Mouse (Mus musculus) ovary, postnatal 14 days (tissue): ENCODE measurements around the gene Acsbg1.

ENCODE experiments used
- DNase-seq: peaks from one replicate; pipeline ENCODE4 v3.0.0; 2022; ENCODE audit warnings: low spot score

Acsbg1 gene

DNA sequence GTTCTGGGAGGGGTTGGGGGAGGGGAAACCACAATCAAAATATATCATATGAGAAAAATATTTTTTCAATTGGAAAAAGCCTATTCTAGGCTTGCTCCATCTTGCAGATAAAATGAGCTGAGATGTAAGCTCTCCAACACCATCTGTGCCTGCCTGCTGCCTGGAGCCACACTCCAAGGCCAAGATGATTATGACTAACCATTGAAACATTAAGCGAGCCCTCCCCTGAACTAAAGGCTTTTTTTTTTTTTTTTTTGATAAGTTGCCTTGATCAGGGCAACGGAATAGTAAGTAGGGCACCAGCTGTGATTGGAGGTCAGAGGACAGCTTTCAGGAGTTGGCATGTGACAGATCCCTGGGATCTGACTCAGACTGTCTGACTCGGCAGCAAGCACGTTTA lies 6.8 kb upstream of the Acsbg1 start:
- DNase-seq: no peak

DNA sequence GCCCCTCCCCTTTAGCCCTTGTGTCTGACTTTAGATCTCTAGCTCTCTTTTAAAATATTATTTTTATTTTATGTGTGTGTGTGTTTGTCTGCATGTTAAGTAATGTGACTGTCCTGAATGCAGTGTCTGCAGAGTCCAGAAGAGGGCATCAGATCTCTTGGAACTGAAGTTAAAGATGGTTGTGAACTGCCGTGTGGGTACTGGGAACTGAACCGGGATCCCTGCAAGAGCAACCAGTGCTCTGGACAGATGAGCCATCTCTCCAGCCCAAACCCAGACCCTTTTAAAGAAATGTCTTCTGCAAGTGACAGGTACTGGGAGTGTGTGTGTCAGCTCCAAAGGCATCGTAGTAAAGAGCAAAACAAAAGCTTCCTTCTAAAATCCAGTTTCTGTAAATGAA lies 4.4 kb upstream of the Acsbg1 start:
- no peak for DNase-seq

DNA sequence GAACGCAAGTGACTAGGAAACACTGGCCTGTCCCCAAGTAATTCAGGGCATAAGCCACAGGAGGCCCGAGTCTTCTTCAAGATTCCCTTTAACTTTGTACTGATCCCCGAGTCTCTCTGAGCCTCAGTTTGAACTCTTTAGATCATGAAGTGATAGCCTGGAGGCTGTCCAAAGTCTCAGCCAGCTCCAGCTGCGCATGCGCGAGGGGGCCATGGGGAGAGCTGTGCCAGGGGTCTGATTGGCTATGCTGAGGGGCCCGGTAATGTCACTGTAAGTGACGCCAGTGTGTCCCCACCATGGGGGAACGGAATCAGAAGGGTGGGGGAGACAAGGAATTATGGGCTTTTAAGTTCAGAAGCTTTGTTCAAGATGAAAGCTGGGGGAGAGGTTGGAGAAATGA lies 2.7 kb upstream of the Acsbg1 start:
- no peak for DNase-seq

DNA sequence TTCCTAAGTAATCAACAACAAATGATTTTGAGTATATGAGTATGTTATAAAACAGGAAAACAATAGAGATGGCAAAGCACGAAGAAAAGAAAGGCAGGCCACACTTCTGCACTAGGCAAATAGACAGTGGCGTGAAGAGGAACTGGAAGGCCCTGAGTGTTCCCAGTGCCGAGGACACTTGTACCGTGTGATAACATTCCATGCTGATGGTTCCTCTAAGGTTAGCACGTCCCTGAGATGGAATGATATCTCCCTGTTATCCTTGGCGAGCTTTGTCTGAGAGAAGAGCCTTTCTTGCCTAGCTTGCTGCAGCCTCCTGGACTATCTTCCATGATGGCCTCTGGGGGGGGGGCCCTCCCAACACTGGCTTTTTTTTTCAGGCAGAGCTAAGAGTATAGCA lies 2.9 kb downstream of the Acsbg1 start:
- no peak for DNase-seq

GRCm38 (mm10) chr9:54656402-54656801 lies 5.3 kb downstream of the Acsbg1 start:
- DNase-seq: no peak

GRCm38 (mm10) chr9:54655846-54656245 lies 5.8 kb downstream of the Acsbg1 start:
- DNase-seq: no peak

DNA sequence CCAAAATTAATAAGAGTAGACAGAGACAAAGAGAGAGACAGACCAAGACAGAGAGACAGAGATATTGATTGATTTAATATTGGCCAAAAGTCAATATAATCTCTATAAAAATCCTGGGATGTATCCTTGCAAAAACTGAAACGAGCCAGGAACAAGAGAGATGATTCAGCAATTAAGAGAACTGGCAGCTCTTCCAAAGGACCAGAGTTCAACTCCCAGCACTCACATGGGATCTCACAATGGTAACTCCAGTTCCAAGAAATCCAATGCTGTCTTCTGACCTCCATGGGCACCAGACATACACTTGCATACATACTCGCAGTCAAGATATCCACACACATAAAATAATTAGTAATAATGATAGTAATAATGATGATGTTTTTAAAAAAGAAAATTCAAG lies 8.9 kb downstream of the Acsbg1 start:
- DNase-seq: no peak

DNA sequence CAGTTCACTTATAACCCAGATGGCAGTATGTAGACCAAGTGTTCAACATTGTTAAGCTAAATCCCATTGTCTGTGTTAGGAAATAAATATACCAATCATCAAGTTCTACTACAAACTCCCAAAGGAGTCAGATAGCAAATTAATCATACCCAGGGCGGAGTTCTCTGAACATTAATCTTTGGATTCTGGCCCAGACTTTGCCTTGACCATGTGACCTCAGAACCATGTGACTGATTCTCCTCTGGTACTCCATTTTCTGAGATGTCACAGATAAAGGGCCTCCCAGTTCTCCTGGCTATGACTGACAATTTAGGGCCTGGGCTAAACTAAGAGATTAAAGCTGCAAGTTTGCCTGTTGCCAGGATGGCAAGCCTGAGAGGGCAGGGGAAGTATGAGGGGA lies 12.3 kb downstream of the Acsbg1 start:
- no peak for DNase-seq

DNA sequence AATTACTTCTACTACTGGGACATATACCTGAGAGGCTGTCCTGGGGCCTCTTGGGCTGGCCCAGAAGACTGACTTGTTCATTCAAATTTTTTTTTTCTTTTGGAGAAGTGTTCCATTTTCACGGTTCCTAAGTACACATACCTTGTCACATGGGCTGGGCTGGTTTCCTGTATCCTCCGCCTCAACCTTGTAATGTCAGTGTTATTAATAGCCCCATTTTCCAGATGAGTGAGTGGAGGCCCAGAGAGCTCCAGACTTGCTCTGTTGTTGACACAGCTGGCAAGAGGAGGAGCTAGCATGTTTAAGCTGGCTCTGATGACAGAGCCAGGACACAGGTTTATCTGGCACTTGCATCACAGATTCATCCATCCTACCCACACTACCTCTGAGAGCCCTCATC lies 14.2 kb downstream of the Acsbg1 start:
- no peak for DNase-seq

- DNase-seq: no peak
Observed at GRCm38 (mm10) chr9:54646252-54646651, 15.4 kb downstream of the Acsbg1 start.

- DNase-seq: no peak
Observed at GRCm38 (mm10) chr9:54645530-54645929, 16.1 kb downstream of the Acsbg1 start.

DNA sequence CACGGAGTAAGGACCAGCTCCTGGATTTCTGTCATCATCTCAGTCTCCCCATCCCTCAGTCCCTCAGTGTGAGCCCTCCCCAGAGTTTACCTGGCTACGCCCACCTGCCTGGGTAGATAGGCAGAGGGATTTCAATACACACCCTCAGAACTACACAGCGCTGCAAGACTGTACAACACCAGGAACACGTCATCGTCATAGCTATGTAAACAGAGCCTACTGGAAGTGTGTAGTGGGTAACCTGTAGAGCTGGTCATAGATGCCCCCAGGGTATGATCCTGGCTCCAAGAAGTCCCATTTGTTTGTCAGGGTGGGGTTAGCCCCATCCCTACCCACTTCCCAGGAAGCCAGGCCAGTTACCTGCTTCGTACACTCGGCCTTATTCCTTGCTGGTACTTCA lies 18.5 kb downstream of the Acsbg1 start:
- no peak for DNase-seq

- DNase-seq: no peak
Observed at GRCm38 (mm10) chr9:54642556-54642955, 19.1 kb downstream of the Acsbg1 start.

GRCm38 (mm10) chr9:54642149-54642548 lies 19.5 kb downstream of the Acsbg1 start:
- no peak for DNase-seq

- no peak for DNase-seq
Observed at GRCm38 (mm10) chr9:54641548-54641947, 20.1 kb downstream of the Acsbg1 start.

DNA sequence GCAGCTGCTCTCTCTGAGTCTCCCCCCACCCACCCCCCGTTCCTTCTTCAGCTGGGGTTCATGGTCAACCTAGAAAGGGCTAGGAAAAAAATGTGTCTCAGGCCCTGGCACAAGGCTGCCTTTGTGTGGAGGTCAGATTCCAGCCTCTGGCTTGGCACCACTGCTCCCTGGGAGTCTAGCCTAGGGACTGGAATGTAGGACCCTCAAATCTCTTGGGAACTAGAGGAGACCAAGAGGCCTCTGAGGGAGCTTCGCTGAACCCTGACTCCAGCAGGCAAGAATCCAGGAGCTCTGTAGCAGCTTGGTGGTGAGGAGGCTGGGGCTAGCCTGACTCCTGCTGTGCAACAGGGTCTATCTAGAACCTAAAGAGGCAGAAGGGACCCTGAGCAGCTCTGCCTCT lies 22.5 kb downstream of the Acsbg1 start:
- no peak for DNase-seq

- no peak for DNase-seq
Observed at GRCm38 (mm10) chr9:54637510-54638314, 24.0 kb downstream of the Acsbg1 start.

DNA sequence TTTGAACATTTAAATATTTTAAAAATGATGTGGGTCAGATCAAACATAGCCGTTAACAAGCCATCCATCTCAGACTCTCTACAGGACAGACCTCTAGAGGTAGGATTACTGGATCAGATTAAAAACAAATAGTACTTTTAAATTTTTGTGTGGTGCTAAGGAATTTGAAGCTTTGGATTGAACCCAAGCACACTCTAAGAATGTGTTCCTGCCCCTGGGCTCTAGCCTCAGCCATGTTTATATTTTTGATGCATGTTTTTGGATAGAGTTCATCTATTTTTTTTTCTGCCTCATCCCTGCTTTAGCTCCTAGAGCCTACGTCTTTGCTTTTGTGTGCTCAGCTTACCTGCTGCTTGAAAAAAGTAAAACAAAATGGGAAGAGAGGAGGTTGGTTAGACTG lies 28.3 kb downstream of the Acsbg1 start:
- no peak for DNase-seq

DNA sequence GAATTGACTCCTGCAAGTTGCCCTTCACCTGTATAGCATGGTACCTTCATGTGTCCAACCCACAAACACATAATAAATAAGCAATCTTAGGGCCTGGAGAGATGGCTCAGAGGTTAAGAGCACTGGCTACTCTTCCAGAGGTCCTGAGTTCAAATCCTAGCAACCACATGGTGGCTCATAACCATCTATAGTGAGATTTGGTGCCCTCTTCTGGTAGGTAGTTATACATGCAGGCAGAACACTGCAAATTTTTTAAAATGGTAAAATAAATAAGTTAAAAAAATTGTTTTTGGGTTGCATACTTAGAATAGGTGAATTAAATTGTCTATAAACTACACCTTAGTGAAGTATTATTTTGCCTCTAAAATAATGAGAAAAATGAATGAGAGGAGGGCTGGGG lies 30.8 kb downstream of the Acsbg1 start:
- no peak for DNase-seq

- no peak for DNase-seq
Observed at GRCm38 (mm10) chr9:54629613-54630261, 31.9 kb downstream of the Acsbg1 start.

DNA sequence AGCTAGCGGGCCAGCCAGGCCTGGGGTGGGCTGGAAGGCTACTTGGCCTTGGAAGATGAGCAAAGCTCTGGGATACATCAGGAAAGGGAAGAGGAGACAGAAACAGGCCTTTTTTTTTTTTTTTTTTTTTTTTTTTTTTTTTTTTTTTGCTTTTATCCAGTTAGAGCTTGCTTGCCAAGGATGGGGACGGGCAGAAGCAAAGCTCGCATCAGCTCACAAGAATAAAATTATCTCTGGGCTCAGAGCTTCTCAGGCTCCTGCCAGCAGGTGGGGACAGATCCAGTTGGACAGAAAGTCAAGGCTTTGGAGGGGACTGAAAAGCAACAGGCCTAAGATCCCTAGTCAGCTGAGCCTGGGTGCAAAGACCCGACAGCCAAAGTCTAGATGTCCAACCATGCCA lies 32.9 kb downstream of the Acsbg1 start:
- no peak for DNase-seq

DNA sequence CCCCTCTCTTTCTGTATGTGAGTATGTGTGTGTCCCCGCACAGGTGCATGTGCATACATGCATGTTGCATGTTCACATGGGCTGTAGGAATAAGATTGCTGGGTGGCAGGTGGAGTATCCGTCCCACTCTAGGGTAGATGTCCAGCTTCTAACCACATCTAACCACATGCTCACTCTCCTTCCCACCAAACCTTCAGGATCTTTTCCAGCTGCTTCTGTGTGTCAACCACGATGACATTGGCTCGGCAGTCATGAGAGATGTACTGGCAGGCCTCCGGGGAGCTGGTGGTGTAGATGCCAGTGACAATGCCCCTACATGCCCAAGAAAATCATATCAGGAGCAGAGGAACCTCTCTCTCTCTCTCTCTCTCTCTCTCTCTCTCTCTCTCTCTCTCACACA lies 34.4 kb downstream of the Acsbg1 start:
- DNase-seq: no peak

DNA sequence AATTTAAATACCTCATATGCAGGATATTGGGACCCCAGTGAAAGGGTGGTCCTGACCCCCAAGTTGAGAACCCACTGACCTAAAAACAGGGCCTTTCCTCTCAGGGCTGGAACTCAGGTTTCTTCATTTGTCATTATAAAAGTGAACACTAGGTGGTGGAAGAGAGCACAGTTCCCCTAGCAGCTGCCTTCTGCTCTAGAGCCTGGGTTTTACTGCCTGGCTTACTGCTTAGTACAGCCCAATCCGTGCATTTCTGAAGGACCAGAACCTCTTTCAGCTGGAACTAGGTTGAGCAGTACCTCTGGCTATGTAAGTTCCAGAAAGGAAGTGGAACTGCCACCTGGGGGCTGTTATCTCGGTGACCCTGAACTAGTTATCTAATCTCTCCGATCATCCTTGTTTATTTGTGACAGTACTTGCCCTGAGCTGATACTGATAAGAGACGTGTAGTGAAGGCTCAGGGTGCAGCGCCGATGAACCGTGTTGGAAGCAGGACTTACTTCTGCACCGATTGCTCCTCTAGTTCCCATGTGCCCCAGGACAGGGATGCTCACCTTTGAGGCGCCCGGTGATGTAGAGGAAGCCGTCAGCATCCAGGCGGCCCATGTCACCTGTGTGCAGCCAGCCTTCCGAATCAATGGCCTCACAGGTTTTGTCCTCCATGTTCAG lies 47.4 kb downstream of the Acsbg1 start:
- peak; percentile 34 for DNase-seq
